Mouse (Mus musculus): ENCODE measurements around the gene Grk2.

The Grk2 gene

GRCm38 (mm10) chr19:4306190-4306577, at the start of gene Grk2:
Gene Grk2 (minus strand): TSS chr19:4306222.
- peak in 1 of 2 experiments; percentile 69 for DNase-seq (ENCODE audit: low spot score in 2 of 2)

- no peak for DNase-seq (ENCODE audit: low spot score in 2 of 2)
Measured at GRCm38 (mm10) chr19:4349455-4349854, 43.4 kb upstream of the Grk2 start.

GRCm38 (mm10) chr19:4346479-4346878, 40.5 kb upstream of the Grk2 start:
- DNase-seq (ENCODE audit: low spot score in 2 of 2) = no peak

GRCm38 (mm10) chr19:4338162-4338561, 32.1 kb upstream of the Grk2 start:
- DNase-seq (ENCODE audit: low spot score in 2 of 2) = peak in 1 of 2 experiments; percentile 49

GRCm38 (mm10) chr19:4333791-4334190, 27.8 kb upstream of the Grk2 start:
- DNase-seq (ENCODE audit: low spot score in 2 of 2) = peak; percentile 89 to 94

- DNase-seq (ENCODE audit: low spot score in 2 of 2) = peak in 1 of 2 experiments; percentile 24
Measured at GRCm38 (mm10) chr19:4333100-4333775, 27.2 kb upstream of the Grk2 start.

GRCm38 (mm10) chr19:4332653-4333052, 26.6 kb upstream of the Grk2 start:
- DNase-seq (ENCODE audit: low spot score in 2 of 2) = peak in 1 of 2 experiments; percentile 59

- no peak for DNase-seq (ENCODE audit: low spot score in 2 of 2)
Measured at GRCm38 (mm10) chr19:4331273-4331672, 25.3 kb upstream of the Grk2 start.

- no peak for DNase-seq (ENCODE audit: low spot score in 2 of 2)
Measured at GRCm38 (mm10) chr19:4330603-4331002, 24.6 kb upstream of the Grk2 start.

GRCm38 (mm10) chr19:4328737-4329304, 22.8 kb upstream of the Grk2 start:
- no peak for DNase-seq (ENCODE audit: low spot score in 2 of 2)

- no peak for DNase-seq (ENCODE audit: low spot score in 2 of 2)
Measured at GRCm38 (mm10) chr19:4326881-4327280, 20.9 kb upstream of the Grk2 start.

- no peak for DNase-seq (ENCODE audit: low spot score in 2 of 2)
Measured at GRCm38 (mm10) chr19:4326106-4326505, 20.1 kb upstream of the Grk2 start.

GRCm38 (mm10) chr19:4322134-4322533, 16.1 kb upstream of the Grk2 start:
- no peak for DNase-seq (ENCODE audit: low spot score in 2 of 2)

- DNase-seq (ENCODE audit: low spot score in 2 of 2) = no peak
Measured at GRCm38 (mm10) chr19:4321622-4322021, 15.6 kb upstream of the Grk2 start.

- DNase-seq (ENCODE audit: low spot score in 2 of 2) = no peak
Measured at GRCm38 (mm10) chr19:4319272-4319671, 13.2 kb upstream of the Grk2 start.

- no peak for DNase-seq (ENCODE audit: low spot score in 2 of 2)
Measured at GRCm38 (mm10) chr19:4317181-4317580, 11.2 kb upstream of the Grk2 start.

GRCm38 (mm10) chr19:4315223-4315944, 9.4 kb upstream of the Grk2 start:
- no peak for DNase-seq (ENCODE audit: low spot score in 2 of 2)

GRCm38 (mm10) chr19:4309776-4310185, 3.8 kb upstream of the Grk2 start:
- DNase-seq (ENCODE audit: low spot score in 2 of 2) = peak in 1 of 2 experiments; percentile 50

GRCm38 (mm10) chr19:4309302-4309701, 3.3 kb upstream of the Grk2 start:
- no peak for DNase-seq (ENCODE audit: low spot score in 2 of 2)

- DNase-seq (ENCODE audit: low spot score in 2 of 2) = no peak
Measured at GRCm38 (mm10) chr19:4305491-4306189, 382 bp downstream of the Grk2 start.

- no peak for DNase-seq (ENCODE audit: low spot score in 2 of 2)
Measured at GRCm38 (mm10) chr19:4304871-4305321, 1.1 kb downstream of the Grk2 start.

GRCm38 (mm10) chr19:4304251-4304821, 1.7 kb downstream of the Grk2 start:
- no peak for DNase-seq (ENCODE audit: low spot score in 2 of 2)
